Mouse (Mus musculus) myocyte (in vitro differentiated cells): ENCODE results near the gene Tent4a. TPM values are rescaled to one million over a fixed set of nuclear protein-coding genes. Genes with fewer than 3 reads are reported as not detected.
A peak's percentile ranks its signal among the peaks of the same experiment; 100 is the strongest.

Experiments
- H3K27me3 ChIP-seq: one replicate; pipeline ENCODE4 v1.6.1; 2011; ENCODE audit not compliant: control insufficient read depth, insufficient read depth, insufficient read length
- H3K36me3 ChIP-seq: one replicate; pipeline ENCODE4 v1.6.1; 2011; ENCODE audit not compliant: control insufficient read depth, insufficient read depth
- H3K4me2 ChIP-seq: one replicate; pipeline ENCODE4 v1.6.1; 2011; ENCODE audit warnings: low read depth, control low read depth
- H3K4me3 ChIP-seq: one replicate; pipeline ENCODE4 v1.5.1; 2011; ENCODE audit warnings: mild to moderate bottlenecking, control low read depth, moderate library complexity
- H3K79me2 ChIP-seq: one replicate; pipeline ENCODE4 v1.6.1; 2011; ENCODE audit not compliant: control insufficient read depth, insufficient read depth
- H3ac ChIP-seq: one replicate; pipeline ENCODE4 v1.6.1; 2011; ENCODE audit not compliant: control insufficient read depth, insufficient read length
- CEBPB ChIP-seq: IDR thresholded peaks from 2 replicates; pipeline ENCODE4 v1.6.1; 2011; ENCODE audit warnings: mild to moderate bottlenecking, moderate library complexity; ENCODE audit not compliant: poor library complexity, insufficient read depth, severe bottlenecking
- E2F4 ChIP-seq: IDR thresholded peaks from one replicate; pipeline ENCODE4 v1.6.1; 2011; ENCODE audit warnings: mild to moderate bottlenecking, control low read depth, moderate library complexity; ENCODE audit not compliant: insufficient read depth
- MAX ChIP-seq: IDR thresholded peaks from one replicate; pipeline ENCODE4 v1.6.1; 2011; ENCODE audit warnings: low read depth, mild to moderate bottlenecking, control low read depth
- MYOD1 ChIP-seq, 3 experiments: IDR thresholded peaks; one replicate each; pipeline ENCODE4 v1.6.1; 2011; ENCODE audit warnings: control low read depth in 2 of 3, low read depth in 2 of 3, mild to moderate bottlenecking in 2 of 3, moderate library complexity in 1 of 3; ENCODE audit not compliant: insufficient read length in 2 of 3, control insufficient read depth in 1 of 3
- MYOG ChIP-seq, 3 experiments: IDR thresholded peaks; one replicate each; pipeline ENCODE4 v1.6.1; 2011; ENCODE audit warnings: control low read depth in 2 of 3, low read depth in 2 of 3, mild to moderate bottlenecking in 2 of 3; ENCODE audit not compliant: insufficient read length in 2 of 3, control insufficient read depth in 1 of 3, insufficient read depth in 1 of 3
- POLR2A ChIP-seq: IDR thresholded peaks from one replicate; pipeline ENCODE4 v1.6.1; 2011; ENCODE audit warnings: low read depth, mild to moderate bottlenecking, control low read depth, moderate library complexity; ENCODE audit not compliant: insufficient read length
- POLR2AphosphoS2 ChIP-seq: IDR thresholded peaks from one replicate; pipeline ENCODE4 v1.6.1; 2011; ENCODE audit warnings: low read depth, control low read depth; ENCODE audit not compliant: insufficient read length
- REST ChIP-seq: IDR thresholded peaks from one replicate; pipeline ENCODE4 v1.6.1; 2011; ENCODE audit warnings: mild to moderate bottlenecking, control low read depth, moderate library complexity; ENCODE audit not compliant: insufficient read depth, insufficient read length
- SRF ChIP-seq: IDR thresholded peaks from one replicate; pipeline ENCODE4 v1.6.1; 2011; ENCODE audit warnings: low read depth; ENCODE audit not compliant: control insufficient read depth, insufficient read length
- TCF12 ChIP-seq: IDR thresholded peaks from one replicate; pipeline ENCODE4 v1.6.1; 2011; ENCODE audit warnings: mild to moderate bottlenecking, control low read depth; ENCODE audit not compliant: poor library complexity, insufficient read depth, severe bottlenecking
- TCF3 ChIP-seq: IDR thresholded peaks from one replicate; pipeline ENCODE4 v1.6.1; 2011; ENCODE audit warnings: low read depth, control low read depth; ENCODE audit not compliant: insufficient read length
- USF1 ChIP-seq: IDR thresholded peaks from one replicate; pipeline ENCODE4 v1.6.1; 2011; ENCODE audit warnings: low read depth, mild to moderate bottlenecking, control low read depth, moderate library complexity
- polyA plus RNA-seq: library from polyadenylated mRNA; unstranded; fragments of >200 nt; fragmentation: generic; extraction: Trizol; gene quantifications from one replicate; pipeline ENCODE4 v1.2.1, GENCODE M21; 2012; ENCODE audit warnings: missing spikeins

Gene Tent4a
- polyA plus RNA-seq, 1 experiment, result 12.1 TPM

DNA sequence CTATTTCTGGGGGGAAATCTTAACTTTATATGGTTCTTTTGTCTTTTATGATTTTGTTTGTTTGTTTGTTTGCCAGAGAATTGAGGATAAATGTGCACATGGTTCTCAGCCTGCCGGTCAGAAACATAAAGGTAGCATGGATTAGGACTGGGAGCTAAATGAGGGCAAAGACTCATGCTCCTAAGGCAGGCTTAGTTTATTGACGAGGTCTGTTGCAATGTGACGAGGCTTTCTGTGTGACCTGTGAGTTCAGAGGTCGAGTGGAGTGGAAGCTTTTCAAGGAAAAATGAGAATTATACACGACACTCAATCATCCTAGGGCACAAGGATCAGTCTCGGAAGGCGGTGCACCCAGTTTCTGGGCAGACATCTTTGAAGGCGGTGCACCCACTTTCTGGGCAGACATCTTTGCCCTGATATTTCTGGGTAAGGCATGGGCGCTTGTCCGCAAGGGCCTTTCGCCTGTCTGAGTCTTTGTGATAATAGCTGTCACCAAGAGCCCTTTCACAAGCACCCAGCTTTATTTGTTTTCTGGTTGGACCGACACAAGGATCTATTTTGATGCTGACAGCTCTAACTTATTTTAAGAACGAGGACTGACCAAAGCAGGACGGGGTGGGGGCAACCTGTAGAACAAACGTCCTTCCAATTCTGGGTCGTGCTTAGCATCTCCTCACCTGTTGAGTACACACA is 13.2 kb upstream of the Tent4a start:
- H3K27me3 ChIP-seq, result peaks cover 13% of the 10 kb centered on the region
- no peak for TF ChIP-seq E2F4
- no peak for TF ChIP-seq SRF
- no peak for TF ChIP-seq POLR2A
- no peak for TF ChIP-seq MYOG (IDR thresholded peaks at IDR 0.05; ENCODE audit: control insufficient read depth in 1 of 3, insufficient read depth in 1 of 3, insufficient read length in 2 of 3, low read depth in 2 of 3)
- TF ChIP-seq MYOD1 (IDR thresholded peaks at IDR 0.05; ENCODE audit: control insufficient read depth in 1 of 3, insufficient read length in 2 of 3, low read depth in 2 of 3), result no peak
- no peak for TF ChIP-seq TCF3
- TF ChIP-seq MAX, result no peak
- TF ChIP-seq CEBPB, result no peak
- no peak for TF ChIP-seq REST
- TF ChIP-seq USF1, result no peak
- no peak for TF ChIP-seq TCF12
- no peak for TF ChIP-seq POLR2AphosphoS2
- no peak overlapping the region for H3K4me3 ChIP-seq
- no peak overlapping the region for H3ac ChIP-seq
- H3K4me2 ChIP-seq, result no peak overlapping the region
- no peaks in the 10 kb centered on the region for H3K79me2 ChIP-seq
- H3K36me3 ChIP-seq, result no peaks in the 10 kb centered on the region

DNA sequence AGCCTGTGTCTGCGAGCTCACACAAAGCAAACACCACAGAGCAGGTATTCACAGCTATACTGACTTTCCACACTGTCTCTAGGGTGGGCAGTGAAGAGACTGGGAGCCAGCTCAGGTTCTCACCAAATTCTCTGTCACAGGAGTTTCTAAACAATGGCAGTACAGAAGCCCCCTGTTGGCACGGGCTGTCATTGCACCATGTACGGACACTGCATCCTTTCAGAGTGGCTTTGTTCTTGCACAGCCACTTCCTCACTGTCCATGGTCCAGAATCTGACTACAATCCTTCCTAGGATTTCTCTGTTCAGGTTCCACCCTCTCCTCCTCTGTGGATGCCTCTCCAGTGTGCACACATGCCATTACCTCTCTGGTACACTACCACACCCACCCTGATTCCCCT is 10.6 kb upstream of the Tent4a start:
- Histone ChIP-seq H3ac (no peak overlapping the region), H3K79me2 (no peaks in the 10 kb centered on the region), H3K27me3 (peaks cover 13% of the 10 kb centered on the region), H3K4me2 (no peak overlapping the region), H3K36me3 (no peaks in the 10 kb centered on the region), H3K4me3 (no peak overlapping the region)
- TF ChIP-seq MYOG (IDR thresholded peaks at IDR 0.05; ENCODE audit: control insufficient read depth in 1 of 3, insufficient read depth in 1 of 3, insufficient read length in 2 of 3, low read depth in 2 of 3) (no peak), TCF3 (no peak), USF1 (no peak), E2F4 (no peak), CEBPB (no peak), REST (no peak), TCF12 (no peak), MAX (no peak)

DNA sequence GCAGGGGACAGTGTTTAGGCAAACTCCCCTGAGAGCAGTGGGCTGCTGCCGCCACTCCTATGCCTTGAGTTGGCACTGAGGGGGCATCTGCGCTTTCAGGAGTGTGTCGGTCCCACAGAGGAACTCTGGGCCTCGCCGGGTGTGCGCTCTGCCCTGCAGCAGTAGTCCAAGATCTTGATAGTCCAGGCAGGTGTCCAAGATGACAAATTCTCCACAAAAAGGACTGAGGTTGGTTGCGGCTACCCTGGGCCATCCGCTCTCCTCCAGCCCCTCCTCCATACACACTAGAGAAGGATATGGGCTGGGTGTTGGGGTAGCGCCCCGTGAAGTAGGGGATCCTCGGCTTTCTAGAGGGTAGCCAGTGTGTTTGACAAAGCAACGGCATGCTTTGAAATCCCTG is 9.2 kb upstream of the Tent4a start:
- Histone ChIP-seq H3K27me3 (peaks cover 4% of the 10 kb centered on the region), H3ac (no peak overlapping the region), H3K4me3 (no peak overlapping the region), H3K36me3 (no peaks in the 10 kb centered on the region), H3K79me2 (no peaks in the 10 kb centered on the region), H3K4me2 (no peak overlapping the region)
- no peak for TF ChIP-seq POLR2AphosphoS2
- no peak for TF ChIP-seq TCF12
- no peak for TF ChIP-seq TCF3

- no peak overlapping the region for H3K4me3 ChIP-seq
- H3K36me3 ChIP-seq, result no peaks in the 10 kb centered on the region
- H3K4me2 ChIP-seq, result no peak overlapping the region
These were observed 8.3 kb upstream of the Tent4a start for GRCm38 (mm10) chr13:69542571-69543352.

DNA sequence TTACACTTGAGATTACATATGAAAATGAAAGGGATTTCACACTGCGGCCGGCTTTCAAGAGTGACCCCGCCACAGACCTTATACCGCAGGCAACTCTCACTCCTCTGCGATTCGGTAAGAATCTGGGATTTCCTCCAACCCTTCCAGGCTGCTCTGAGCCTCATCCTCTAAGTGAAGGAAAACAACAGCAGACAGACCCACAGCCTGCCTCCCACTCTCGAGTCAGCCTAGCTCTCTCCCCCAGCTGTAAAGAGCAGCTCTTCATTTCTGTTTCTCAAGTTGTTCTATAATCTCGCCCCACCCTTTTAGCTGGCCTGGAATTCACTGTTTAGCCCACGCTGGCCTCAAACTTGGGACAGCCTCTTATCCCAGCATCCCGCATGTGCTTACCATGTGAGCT is 7.4 kb upstream of the Tent4a start:
- Histone ChIP-seq H3K4me3 (no peak overlapping the region), H3K27me3 (no peaks in the 10 kb centered on the region), H3ac (no peak overlapping the region), H3K4me2 (peak overlapping the region; percentile 48), H3K79me2 (no peaks in the 10 kb centered on the region), H3K36me3 (no peaks in the 10 kb centered on the region)
- TF ChIP-seq REST (no peak), CEBPB (no peak), TCF12 (no peak), USF1 (no peak), E2F4 (no peak), POLR2AphosphoS2 (no peak), MYOD1 (IDR thresholded peaks at IDR 0.05; ENCODE audit: control insufficient read depth in 1 of 3, insufficient read length in 2 of 3, low read depth in 2 of 3) (no peak), MAX (no peak)

More at GRCm38 (mm10) chr13:69542571-69543352, 8.3 kb upstream of the Tent4a start:
- TF ChIP-seq MYOG (IDR thresholded peaks at IDR 0.05; ENCODE audit: control insufficient read depth in 1 of 3, insufficient read depth in 1 of 3, insufficient read length in 2 of 3, low read depth in 2 of 3) (no peak), POLR2AphosphoS2 (no peak), POLR2A (no peak), SRF (no peak), MYOD1 (IDR thresholded peaks at IDR 0.05; ENCODE audit: control insufficient read depth in 1 of 3, insufficient read length in 2 of 3, low read depth in 2 of 3) (no peak), CEBPB (no peak), E2F4 (no peak), USF1 (no peak), TCF12 (no peak)
- Histone ChIP-seq H3K79me2 (no peaks in the 10 kb centered on the region), H3K27me3 (peaks cover 1% of the 10 kb centered on the region), H3ac (no peak overlapping the region)
